Mouse (Mus musculus) kidney, postnatal 0 days (tissue): ENCODE results near the gene Dhcr24. TPM values are rescaled to one million over a fixed set of nuclear protein-coding genes. Genes with fewer than 3 reads are reported as not detected.

Source experiments
- ATAC-seq: fragments of 200-750 bp; cut with Nextera tagmentation; replicated peaks from 2 replicates; pipeline ENCODE4 v1.8.0; 2017; ENCODE audit warnings: low read depth, moderate number of reproducible peaks, moderate TSS enrichment, moderate library complexity; ENCODE audit not compliant: low FRiP score
- DNase-seq: peaks from one replicate; pipeline ENCODE4 v3.0.0-alpha.2; 2016; ENCODE audit warnings: low spot score
- H3K27ac ChIP-seq: fragments of 300-500 bp; sonication (generic); 2 replicates; pipeline ENCODE4 v1.5.1; 2014; ENCODE audit warnings: mild to moderate bottlenecking
- H3K27me3 ChIP-seq: fragments of 300-500 bp; sonication (generic); 2 replicates; pipeline ENCODE4 v1.6.1; 2014; ENCODE audit warnings: low read length, mixed read lengths; ENCODE audit not compliant: insufficient read depth
- H3K36me3 ChIP-seq: fragments of 300-500 bp; sonication (generic); 2 replicates; pipeline ENCODE4 v1.6.1; 2014; ENCODE audit warnings: low read length, mixed read lengths; ENCODE audit not compliant: insufficient read depth
- H3K4me1 ChIP-seq: fragments of 300-500 bp; sonication (generic); replicated peaks from 2 replicates; pipeline ENCODE4 v1.6.1; 2014; ENCODE audit warnings: antibody characterized with exemption, low read length, mixed read lengths; ENCODE audit not compliant: insufficient read depth
- H3K4me2 ChIP-seq: fragments of 300-500 bp; sonication (generic); 2 replicates; pipeline ENCODE4 v1.6.1; 2014; ENCODE audit warnings: mild to moderate bottlenecking, low read length, moderate library complexity, mixed read lengths
- H3K4me3 ChIP-seq: fragments of 300-500 bp; sonication (generic); replicated peaks from 2 replicates; pipeline ENCODE4 v1.5.1; 2014; ENCODE audit warnings: low read depth, low read length
- H3K9ac ChIP-seq: fragments of 300-500 bp; sonication (generic); 2 replicates; pipeline ENCODE4 v1.6.1; 2014; ENCODE audit warnings: low read depth, low read length
- H3K9me3 ChIP-seq: fragments of 300-500 bp; sonication (generic); replicated peaks from 2 replicates; pipeline ENCODE4 v1.6.1; 2016; ENCODE audit warnings: low read length, inconsistent platforms, mixed read lengths
- CTCF ChIP-seq: IDR thresholded peaks from 2 replicates; pipeline ENCODE4 v1.5.1; 2016; ENCODE audit warnings: antibody characterized with exemption, low read depth, mild to moderate bottlenecking, moderate library complexity
- WGBS: fragments of 180-500 bp; shearing (Covaris S2); extraction: QIAGEN DNeasy Blood & Tissue Kit; methylation state at CpG from one replicate; pipeline ENCODE4 v1.1.7; 2014; 5-methylcytosine and 5-hydroxymethylcytosine counted together
- polyA plus RNA-seq: library from polyadenylated mRNA; unstranded; fragments of >200 nt; fragmentation: Nextera tagmentation; extraction: Ambion mirVana; gene quantifications from 2 replicates; pipeline ENCODE4 v1.2.1, GENCODE M21; 2015

Gene Dhcr24
- polyA plus RNA-seq, 1 experiment from 2014 or later: 6.5 TPM

- no peaks in the 10 kb centered on the region for H3K27me3 ChIP-seq
- no peaks in the 10 kb centered on the region for H3K36me3 ChIP-seq
- no peak overlapping the region for H3K27ac ChIP-seq
- no peak for TF ChIP-seq CTCF
- DNase-seq (no peak), ATAC-seq (no peak)
- 60% methylated on average over 2 of the region's 2 CpGs for WGBS
- H3K9me3 ChIP-seq: no peaks in the 10 kb centered on the region
- H3K4me3 ChIP-seq: no peak overlapping the region
- H3K4me2 ChIP-seq: no peak overlapping the region
- no peak overlapping the region for H3K9ac ChIP-seq
- H3K4me1 ChIP-seq: no peaks in the 10 kb centered on the region
Observed at GRCm38 (mm10) chr4:106542211-106542610, 18.6 kb upstream of the Dhcr24 start.

- H3K4me1 ChIP-seq: no peaks in the 10 kb centered on the region
- TF ChIP-seq CTCF: no peak
- H3K4me2 ChIP-seq: no peak overlapping the region
- no peak overlapping the region for H3K27ac ChIP-seq
- H3K27me3 ChIP-seq: no peaks in the 10 kb centered on the region
- H3K36me3 ChIP-seq: no peaks in the 10 kb centered on the region
- ATAC-seq (no peak), DNase-seq (peak; percentile 29)
- H3K4me3 ChIP-seq: no peak overlapping the region
- no peak overlapping the region for H3K9ac ChIP-seq
- 49% methylated on average over 8 of the region's 8 CpGs for WGBS
- no peaks in the 10 kb centered on the region for H3K9me3 ChIP-seq
Observed at GRCm38 (mm10) chr4:106545817-106546373, 14.9 kb upstream of the Dhcr24 start.

GRCm38 (mm10) chr4:106546896-106547295 lies 13.9 kb upstream of the Dhcr24 start:
- Histone ChIP-seq H3K27me3 (no peaks in the 10 kb centered on the region), H3K36me3 (no peaks in the 10 kb centered on the region), H3K4me1 (no peaks in the 10 kb centered on the region), H3K9ac (no peak overlapping the region), H3K4me2 (no peak overlapping the region), H3K9me3 (no peaks in the 10 kb centered on the region), H3K4me3 (no peak overlapping the region), H3K27ac (no peak overlapping the region)
- no peak for ATAC-seq
- 83% methylated on average over 1 of the region's 1 CpGs for WGBS
- no peak for DNase-seq
- TF ChIP-seq CTCF: no peak

- H3K4me3 ChIP-seq: no peak overlapping the region
- DNase-seq (no peak), ATAC-seq (no peak)
- no peaks in the 10 kb centered on the region for H3K9me3 ChIP-seq
- 73% methylated on average over 3 of the region's 3 CpGs for WGBS
- no peaks in the 10 kb centered on the region for H3K36me3 ChIP-seq
- no peak overlapping the region for H3K4me2 ChIP-seq
- no peak for TF ChIP-seq CTCF
- no peak overlapping the region for H3K9ac ChIP-seq
- H3K27me3 ChIP-seq: no peaks in the 10 kb centered on the region
- H3K27ac ChIP-seq: no peak overlapping the region
- H3K4me1 ChIP-seq: no peaks in the 10 kb centered on the region
Observed at GRCm38 (mm10) chr4:106548113-106548512, 12.7 kb upstream of the Dhcr24 start.

- no peak overlapping the region for H3K4me3 ChIP-seq
- no peaks in the 10 kb centered on the region for H3K9me3 ChIP-seq
- WGBS: 63% methylated on average over 8 of the region's 8 CpGs
- H3K4me2 ChIP-seq: no peak overlapping the region
- DNase-seq (no peak), ATAC-seq (no peak)
- no peaks in the 10 kb centered on the region for H3K36me3 ChIP-seq
- no peak overlapping the region for H3K9ac ChIP-seq
- H3K27ac ChIP-seq: no peak overlapping the region
- H3K27me3 ChIP-seq: no peaks in the 10 kb centered on the region
- no peak for TF ChIP-seq CTCF
- H3K4me1 ChIP-seq: no peaks in the 10 kb centered on the region
Observed at GRCm38 (mm10) chr4:106550516-106551166, 10.2 kb upstream of the Dhcr24 start.

- H3K9ac ChIP-seq: no peak overlapping the region
- no peak overlapping the region for H3K4me3 ChIP-seq
- no peak overlapping the region for H3K27ac ChIP-seq
- ATAC-seq: no peak
- H3K27me3 ChIP-seq: no peaks in the 10 kb centered on the region
- WGBS: 60% methylated on average over 5 of the region's 5 CpGs
- H3K9me3 ChIP-seq: no peaks in the 10 kb centered on the region
- H3K36me3 ChIP-seq: no peaks in the 10 kb centered on the region
- H3K4me2 ChIP-seq: no peak overlapping the region
- no peak for TF ChIP-seq CTCF
- H3K4me1 ChIP-seq: 0 out of 2 replicates have a peak, but pooled peaks cover 5% of the 10 kb centered on the region
- no peak for DNase-seq
Observed at GRCm38 (mm10) chr4:106557262-106557661, 3.6 kb upstream of the Dhcr24 start.
